In the genomic region with DNA sequence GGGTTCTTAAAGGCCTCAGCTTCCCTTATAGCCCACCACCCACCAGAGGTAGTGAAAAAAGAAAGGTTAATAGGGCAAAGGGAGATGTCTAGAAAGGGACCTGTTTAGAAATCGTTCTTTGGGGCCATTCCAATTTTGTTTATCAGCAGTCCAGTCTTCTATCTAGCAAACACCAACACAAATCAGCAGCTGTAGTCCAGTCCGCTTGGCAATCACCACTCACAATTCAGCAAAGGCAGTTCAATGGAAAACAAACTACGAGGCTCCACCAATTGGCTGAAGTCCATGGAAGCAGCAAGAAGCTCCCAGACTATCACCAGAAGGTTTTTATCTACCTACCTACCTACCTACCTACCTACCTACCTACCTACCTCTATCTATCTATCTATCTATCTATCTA, we compare ENCODE assay signal across 17 mouse cellular contexts.
DNase-seq lines count a peak whose midpoint lies in the region; ATAC-seq and TF ChIP-seq lines count a peak whose summit lies in the region.
"Had no signal": no experiment of that assay in that cellular context is flagged by ENCODE, and none has a peak within 500 bp of the region (broad histone marks: within the 10 kb centered on the region; RNA-seq: fewer than 3 reads in every experiment).

No protein-coding gene starts in this region.

- no peak for TF ChIP-seq POLR2A in liver, adult 2 months (IDR thresholded peaks at IDR 0.05; ENCODE audit: extremely low read depth, insufficient read depth, low read length)

- no peak overlapping the region for H3K9ac ChIP-seq in liver, adult 2 months (ENCODE audit: low read depth, low read length)
- H3K9ac ChIP-seq in liver, postnatal 0 days (replicated peaks) = no peak overlapping the region

- no peak overlapping the region for H3K4me2 ChIP-seq in liver, postnatal 0 days (ENCODE audit: low read depth, low read length)

- peak; percentile 96 for DNase-seq in liver, adult 2 months (ENCODE audit: extremely low read depth, low read depth, low spot score)
- DNase-seq in liver, postnatal 0 days = no peak
- DNase-seq: adrenal gland, adult 2 months; adrenal gland, adult 8-10 months; adrenal gland, postnatal 10 days; adrenal gland, postnatal 14 days; adrenal gland, postnatal 25 days; adrenal gland, postnatal 36 days; cerebellum, adult 11 months; cerebellum, adult 11-12 months; cerebellum, adult 18-20 months; cerebellum, adult 2 months had no signal

- ATAC-seq in liver, postnatal 0 days = no peak
- ATAC-seq: activated CD4-positive, CD25-positive, alpha-beta regulatory T cell, adult 4 months; CD4-positive, CD25-positive, alpha-beta regulatory T cell, adult 4 months; Patski had no signal

- H3K4me1 ChIP-seq in liver, adult 2 months (ENCODE audit: control insufficient read depth, insufficient read depth, low read length) = peaks cover 2% of the 10 kb centered on the region; the same call in 1 of the 2 replicates
- H3K4me1 ChIP-seq in liver, postnatal 0 days (ENCODE audit: insufficient read depth) = no peaks in the 10 kb centered on the region

- TF ChIP-seq EP300 in liver, postnatal 0 days (IDR thresholded peaks at IDR 0.05; ENCODE audit: low read depth) = no peak

- no peak overlapping the region for H3K4me3 ChIP-seq in liver, adult 2 months (ENCODE audit: insufficient read depth, low read depth, low read length)
- no peak overlapping the region for H3K4me3 ChIP-seq in liver, postnatal 0 days (ENCODE audit: low read depth, low read length)

- peaks cover 18% of the 10 kb centered on the region for H3K36me3 ChIP-seq in liver, adult 2 months (ENCODE audit: control insufficient read depth, insufficient read depth, low read length)
- peaks cover 29% of the 10 kb centered on the region for H3K36me3 ChIP-seq in liver, postnatal 0 days (replicated peaks; ENCODE audit: insufficient read depth, low read length)

- 27% methylated on average over 3 of the region's 3 CpGs for WGBS in liver, adult 2 months
- WGBS in liver, postnatal 0 days (ENCODE audit: insufficient replicate concordance) = 81% methylated on average over 3 of the region's 3 CpGs

- no peak overlapping the region for H3K27ac ChIP-seq in liver, adult 2 months (replicated peaks; ENCODE audit: insufficient read depth, low read depth, low read length)
- no peak overlapping the region for H3K27ac ChIP-seq in liver, postnatal 0 days (ENCODE audit: low read depth)

- no peaks in the 10 kb centered on the region for H3K9me3 ChIP-seq in liver, postnatal 0 days (ENCODE audit: low read length)
- H3K9me3 ChIP-seq: G1E had no signal

- peaks cover 3% of the 10 kb centered on the region; the same call in 1 of the 2 replicates for H3K79me2 ChIP-seq in liver, adult 2 months (ENCODE audit: control insufficient read depth, insufficient read depth, low read length)

- TF ChIP-seq CTCF in liver, adult 2 months (IDR thresholded peaks at IDR 0.05; ENCODE audit: low read depth, low read length) = no peak
- no peak for TF ChIP-seq CTCF in liver, postnatal 0 days (IDR thresholded peaks at IDR 0.05; ENCODE audit: low read depth)

- no peaks in the 10 kb centered on the region for H3K27me3 ChIP-seq in liver, adult 2 months (ENCODE audit: control insufficient read depth, insufficient read depth, low read length)
- no peaks in the 10 kb centered on the region for H3K27me3 ChIP-seq in liver, postnatal 0 days (ENCODE audit: insufficient read depth, low read length)
- H3K27me3 ChIP-seq: CH12.LX, Patski had no signal
